In the genomic region with DNA sequence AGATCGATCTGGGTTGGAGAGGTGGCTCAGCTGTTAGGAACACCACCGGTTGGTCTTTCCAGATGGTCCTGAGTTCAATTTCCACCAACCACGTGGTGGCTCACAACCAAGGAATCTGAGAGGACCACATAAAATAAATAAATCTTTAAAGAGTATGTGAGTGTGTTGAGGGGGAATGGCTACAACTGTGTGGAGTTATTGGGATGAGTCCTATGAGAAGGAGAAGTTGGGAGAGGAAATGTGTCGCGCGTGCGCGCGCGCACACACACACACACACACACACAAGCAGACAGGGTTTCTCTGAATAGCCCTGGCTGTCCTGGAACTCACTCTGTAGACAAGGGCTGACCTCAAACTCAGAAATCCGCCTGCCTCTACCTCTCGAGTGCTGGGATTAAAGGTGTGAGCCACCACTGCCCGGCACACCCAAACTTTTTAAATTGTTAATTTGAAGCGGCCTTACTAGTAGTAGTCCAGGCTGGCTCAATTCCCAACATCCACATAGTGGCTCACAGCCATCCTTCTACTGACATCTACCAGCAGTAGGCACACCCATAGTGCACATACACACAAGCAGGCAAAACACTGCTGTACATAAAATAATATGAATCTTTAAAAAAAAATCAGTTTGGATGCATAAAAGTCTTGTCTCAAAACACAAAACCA, we compare ENCODE assay signal across 8 mouse cellular contexts. TPM values are rescaled to one million over a fixed set of nuclear protein-coding genes. Genes with fewer than 3 reads are reported as not detected.
DNase-seq lines count a peak whose midpoint lies in the region; ATAC-seq lines count a peak whose summit lies in the region.

No protein-coding gene starts in this region.

- H3K9ac ChIP-seq in forebrain, embryonic 12.5 days, result no peak overlapping the region
- H3K9ac ChIP-seq in forebrain, embryonic 16.5 days (replicated peaks; ENCODE audit: low read depth, low read length), result no peak overlapping the region
- H3K9ac ChIP-seq in kidney, embryonic 15.5 days, result no peak overlapping the region
- no peak overlapping the region for H3K9ac ChIP-seq in embryonic facial prominence, embryonic 13.5 days
- H3K9ac ChIP-seq in liver, embryonic 15.5 days, result no peak overlapping the region

- 66% methylated on average over 14 of the region's 14 CpGs for WGBS in forebrain, embryonic 12.5 days
- 71% methylated on average over 14 of the region's 14 CpGs for WGBS in forebrain, embryonic 16.5 days
- WGBS in kidney, embryonic 15.5 days, result 70% methylated on average over 14 of the region's 14 CpGs
- WGBS in embryonic facial prominence, embryonic 13.5 days, result 67% methylated on average over 14 of the region's 14 CpGs
- 42% methylated on average over 14 of the region's 14 CpGs for WGBS in liver, embryonic 15.5 days (ENCODE audit: insufficient replicate concordance)

- H3K4me2 ChIP-seq in forebrain, embryonic 12.5 days, result peak overlapping the region; percentile 27
- H3K4me2 ChIP-seq in forebrain, embryonic 16.5 days (ENCODE audit: low read length), result no peak overlapping the region
- H3K4me2 ChIP-seq in kidney, embryonic 15.5 days, result peak overlapping the region; percentile 60
- H3K4me2 ChIP-seq in embryonic facial prominence, embryonic 13.5 days, result peak overlapping the region; percentile 52
- peak overlapping the region; percentile 96 for H3K4me2 ChIP-seq in liver, embryonic 15.5 days

- H3K36me3 ChIP-seq in forebrain, embryonic 12.5 days (replicated peaks), result no peaks in the 10 kb centered on the region
- no peaks in the 10 kb centered on the region; the same call in 1 of the 2 replicates for H3K36me3 ChIP-seq in forebrain, embryonic 16.5 days (ENCODE audit: control insufficient read depth, insufficient read depth)
- peaks cover 3% of the 10 kb centered on the region for H3K36me3 ChIP-seq in kidney, embryonic 15.5 days
- 0 out of 2 replicates have a peak, but pooled peaks cover 1% of the 10 kb centered on the region for H3K36me3 ChIP-seq in embryonic facial prominence, embryonic 13.5 days
- peaks cover 1% of the 10 kb centered on the region; the same call in 1 of the 2 replicates for H3K36me3 ChIP-seq in liver, embryonic 15.5 days (replicated peaks)

- H3K27ac ChIP-seq in forebrain, embryonic 12.5 days, result no peak overlapping the region
- H3K27ac ChIP-seq in forebrain, embryonic 16.5 days (ENCODE audit: low read length), result no peak overlapping the region; the same call in 1 of the 2 replicates
- no peak overlapping the region for H3K27ac ChIP-seq in kidney, embryonic 15.5 days
- H3K27ac ChIP-seq in embryonic facial prominence, embryonic 13.5 days, result 0 out of 2 replicates have a peak overlapping the region, but pooled peaks have one; percentile 7
- peak overlapping the region; percentile 62 for H3K27ac ChIP-seq in liver, embryonic 15.5 days (replicated peaks)

- no peaks in the 10 kb centered on the region for H3K27me3 ChIP-seq in forebrain, embryonic 12.5 days
- H3K27me3 ChIP-seq in forebrain, embryonic 16.5 days (replicated peaks; ENCODE audit: control insufficient read depth, insufficient read depth, low read length), result no peaks in the 10 kb centered on the region
- no peaks in the 10 kb centered on the region for H3K27me3 ChIP-seq in kidney, embryonic 15.5 days
- no peaks in the 10 kb centered on the region for H3K27me3 ChIP-seq in embryonic facial prominence, embryonic 13.5 days
- H3K27me3 ChIP-seq in liver, embryonic 15.5 days, result peaks cover 2% of the 10 kb centered on the region

- peak overlapping the region; percentile 26; the same call in 1 of the 2 replicates for H3K4me3 ChIP-seq in forebrain, embryonic 12.5 days (replicated peaks)
- H3K4me3 ChIP-seq in forebrain, embryonic 16.5 days (replicated peaks; ENCODE audit: low read length), result no peak overlapping the region
- H3K4me3 ChIP-seq in kidney, embryonic 15.5 days (replicated peaks), result peak overlapping the region; percentile 47; the same call in 1 of the 2 replicates
- H3K4me3 ChIP-seq in embryonic facial prominence, embryonic 13.5 days, result peak overlapping the region; percentile 41
- H3K4me3 ChIP-seq in liver, embryonic 15.5 days (replicated peaks), result peak overlapping the region; percentile 51; the same call in 1 of the 2 replicates

- no peak for DNase-seq in kidney, postnatal 14 days
- DNase-seq in Muller cell, postnatal 12 days (ENCODE audit: inconsistent ontology term), result no peak
- DNase-seq in ovary, postnatal 36 days (ENCODE audit: low spot score), result no peak

- peaks cover 14% of the 10 kb centered on the region for H3K4me1 ChIP-seq in forebrain, embryonic 12.5 days
- H3K4me1 ChIP-seq in forebrain, embryonic 16.5 days (replicated peaks; ENCODE audit: control insufficient read depth, insufficient read depth, low read length), result peaks cover 10% of the 10 kb centered on the region
- H3K4me1 ChIP-seq in kidney, embryonic 15.5 days, result peaks cover 42% of the 10 kb centered on the region
- H3K4me1 ChIP-seq in embryonic facial prominence, embryonic 13.5 days, result peaks cover 21% of the 10 kb centered on the region
- H3K4me1 ChIP-seq in liver, embryonic 15.5 days (replicated peaks), result peaks cover 63% of the 10 kb centered on the region

- no peak for ATAC-seq in forebrain, embryonic 12.5 days (ENCODE audit: low FRiP score)
- no peak for ATAC-seq in forebrain, embryonic 16.5 days
- no peak for ATAC-seq in kidney, embryonic 15.5 days (replicated peaks; ENCODE audit: low FRiP score)
- ATAC-seq in embryonic facial prominence, embryonic 13.5 days (ENCODE audit: insufficient number of reproducible peaks, insufficient read depth, low FRiP score, low TSS enrichment, low read depth), result no peak
- no peak for ATAC-seq in liver, embryonic 15.5 days (ENCODE audit: insufficient read depth)

- H3K9me3 ChIP-seq in forebrain, embryonic 12.5 days, result no peaks in the 10 kb centered on the region
- no peaks in the 10 kb centered on the region for H3K9me3 ChIP-seq in forebrain, embryonic 16.5 days (ENCODE audit: control insufficient read depth, low read length)
- H3K9me3 ChIP-seq in kidney, embryonic 15.5 days (replicated peaks), result no peaks in the 10 kb centered on the region
- H3K9me3 ChIP-seq in embryonic facial prominence, embryonic 13.5 days, result no peaks in the 10 kb centered on the region
- H3K9me3 ChIP-seq in liver, embryonic 15.5 days (replicated peaks), result no peaks in the 10 kb centered on the region

RNA-seq across cellular contexts. Expression of gene Ubc, which starts 18.0 kb away (rescaled TPM):
- polyA plus RNA-seq in forebrain, embryonic 12.5 days (2016; fragmentation: Nextera tagmentation; extraction: Ambion mirVana), result 1,113 and 1,114 TPM in 2 replicates
- 1,295 and 1,372 TPM in 2 replicates for polyA plus RNA-seq in forebrain, embryonic 16.5 days (2015; fragmentation: Nextera tagmentation; extraction: Ambion mirVana)
- 1,049 and 1,140 TPM in 2 replicates for polyA plus RNA-seq in kidney, embryonic 15.5 days (2015; fragmentation: Nextera tagmentation; extraction: Ambion mirVana)
- 979 and 1,012 TPM in 2 replicates for polyA plus RNA-seq in embryonic facial prominence, embryonic 13.5 days (2015; fragmentation: Nextera tagmentation; extraction: Ambion mirVana)
- 563 and 623 TPM in 2 replicates for polyA plus RNA-seq in liver, embryonic 15.5 days (2015; fragmentation: Nextera tagmentation; extraction: Ambion mirVana)

RNA-seq across cellular contexts. Expression of gene Gm10382, which starts 18.9 kb away (rescaled TPM):
- 0.91 and 0.97 TPM in 2 replicates for polyA plus RNA-seq in forebrain, embryonic 12.5 days (2016; fragmentation: Nextera tagmentation; extraction: Ambion mirVana)
- 0.39 and 0.46 TPM in 2 replicates for polyA plus RNA-seq in forebrain, embryonic 16.5 days (2015; fragmentation: Nextera tagmentation; extraction: Ambion mirVana)
- 0.31 and 0.49 TPM in 2 replicates for polyA plus RNA-seq in kidney, embryonic 15.5 days (2015; fragmentation: Nextera tagmentation; extraction: Ambion mirVana)
- polyA plus RNA-seq in embryonic facial prominence, embryonic 13.5 days (2015; fragmentation: Nextera tagmentation; extraction: Ambion mirVana), result 0.29 and 0.34 TPM in 2 replicates
- 0.31 and 0.35 TPM in 2 replicates for polyA plus RNA-seq in liver, embryonic 15.5 days (2015; fragmentation: Nextera tagmentation; extraction: Ambion mirVana)

RNA-seq across cellular contexts. Expression of gene Dhx37, which starts 25.9 kb away (rescaled TPM):
- polyA plus RNA-seq in forebrain, embryonic 12.5 days (2016; fragmentation: Nextera tagmentation; extraction: Ambion mirVana), result 16.5 and 17.1 TPM in 2 replicates
- polyA plus RNA-seq in forebrain, embryonic 16.5 days (2015; fragmentation: Nextera tagmentation; extraction: Ambion mirVana), result 10.5 and 13.5 TPM in 2 replicates
- 13.3 and 15.6 TPM in 2 replicates for polyA plus RNA-seq in kidney, embryonic 15.5 days (2015; fragmentation: Nextera tagmentation; extraction: Ambion mirVana)
- polyA plus RNA-seq in embryonic facial prominence, embryonic 13.5 days (2015; fragmentation: Nextera tagmentation; extraction: Ambion mirVana), result 13.9 and 14.7 TPM in 2 replicates
- 4.8 and 4.9 TPM in 2 replicates for polyA plus RNA-seq in liver, embryonic 15.5 days (2015; fragmentation: Nextera tagmentation; extraction: Ambion mirVana)

RNA-seq across cellular contexts. Expression of gene Bri3bp, which starts 33.3 kb away (rescaled TPM):
- 37.4 and 43.0 TPM in 2 replicates for polyA plus RNA-seq in forebrain, embryonic 12.5 days (2016; fragmentation: Nextera tagmentation; extraction: Ambion mirVana)
- polyA plus RNA-seq in forebrain, embryonic 16.5 days (2015; fragmentation: Nextera tagmentation; extraction: Ambion mirVana), result 37.8 and 38.3 TPM in 2 replicates
- polyA plus RNA-seq in kidney, embryonic 15.5 days (2015; fragmentation: Nextera tagmentation; extraction: Ambion mirVana), result 41.5 and 42.0 TPM in 2 replicates
- polyA plus RNA-seq in embryonic facial prominence, embryonic 13.5 days (2015; fragmentation: Nextera tagmentation; extraction: Ambion mirVana), result 33.5 and 36.1 TPM in 2 replicates
- 23.5 and 25.8 TPM in 2 replicates for polyA plus RNA-seq in liver, embryonic 15.5 days (2015; fragmentation: Nextera tagmentation; extraction: Ambion mirVana)

Comparison
In these comparisons a context has a peak if more than half of its experiments do, and no peak if none do; other contexts are left out.
1. H3K27ac ChIP-seq: peak in embryonic facial prominence, embryonic 13.5 days (single experiment) and liver, embryonic 15.5 days (single experiment); none in forebrain, embryonic 12.5 days (single experiment), forebrain, embryonic 16.5 days (single experiment) and kidney, embryonic 15.5 days (single experiment).